Mouse (Mus musculus): ENCODE results near the gene Fnip2.

Gene Fnip2

DNA sequence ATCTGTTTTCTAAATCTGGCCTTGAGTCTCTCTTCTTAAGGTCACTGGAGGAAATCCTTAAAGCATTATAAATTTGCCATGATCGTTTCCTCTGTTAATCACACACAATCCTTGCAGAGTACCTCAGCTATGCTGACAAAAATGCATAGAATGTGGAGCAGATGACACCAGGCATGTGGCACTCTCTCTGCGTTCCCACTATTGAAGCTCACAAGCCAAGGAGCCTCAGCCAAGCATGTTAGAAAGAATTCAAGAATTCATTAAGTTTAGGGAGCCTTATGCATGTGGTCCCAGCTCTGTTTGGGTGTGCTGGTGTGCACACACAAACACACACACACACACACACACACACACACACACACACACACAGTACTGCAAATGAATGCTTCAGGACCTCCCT, 155.9 kb downstream of the Fnip2 start:
- DNase-seq, result no peak

DNA sequence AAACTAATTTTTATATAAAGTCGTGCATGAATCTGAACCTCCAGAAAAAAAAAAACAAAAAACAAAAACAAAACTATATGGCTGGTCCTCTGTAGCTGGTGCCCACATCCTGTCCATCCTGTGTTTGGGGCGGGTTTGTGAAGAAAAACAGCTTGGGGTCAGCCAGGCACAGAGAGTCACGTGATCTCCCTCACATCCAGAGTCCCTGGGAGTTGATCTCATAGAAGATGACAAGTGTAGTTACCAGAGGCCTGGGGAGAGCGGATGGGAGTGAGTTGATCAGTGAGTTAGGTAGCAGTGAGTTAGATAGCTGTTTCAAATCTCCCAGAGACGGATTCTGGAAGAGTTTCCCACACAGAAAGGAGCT, 157.0 kb downstream of the Fnip2 start:
- no peak for DNase-seq

GRCm38 (mm10) chr3:79409927-79410628, 157.5 kb downstream of the Fnip2 start:
- DNase-seq, result no peak

GRCm38 (mm10) chr3:79408546-79408945, 159.1 kb downstream of the Fnip2 start:
- no peak for DNase-seq

Measured in thymus, adult 18-20 months (tissue).